Mouse (Mus musculus) frontal cortex, postnatal 14 days (tissue): ENCODE data around the gene Plcb3.
"Not testable (repeated sequence)": the region's sequence is repeated elsewhere in the genome, so short reads cannot be mapped to it uniquely, and the experiment has no call there.

Experiments
- DNase-seq, 2 experiments: peaks; one replicate each; pipeline ENCODE4 v3.0.0; 2022; ENCODE audit warnings: low spot score in 2 of 2

Gene Plcb3

DNA sequence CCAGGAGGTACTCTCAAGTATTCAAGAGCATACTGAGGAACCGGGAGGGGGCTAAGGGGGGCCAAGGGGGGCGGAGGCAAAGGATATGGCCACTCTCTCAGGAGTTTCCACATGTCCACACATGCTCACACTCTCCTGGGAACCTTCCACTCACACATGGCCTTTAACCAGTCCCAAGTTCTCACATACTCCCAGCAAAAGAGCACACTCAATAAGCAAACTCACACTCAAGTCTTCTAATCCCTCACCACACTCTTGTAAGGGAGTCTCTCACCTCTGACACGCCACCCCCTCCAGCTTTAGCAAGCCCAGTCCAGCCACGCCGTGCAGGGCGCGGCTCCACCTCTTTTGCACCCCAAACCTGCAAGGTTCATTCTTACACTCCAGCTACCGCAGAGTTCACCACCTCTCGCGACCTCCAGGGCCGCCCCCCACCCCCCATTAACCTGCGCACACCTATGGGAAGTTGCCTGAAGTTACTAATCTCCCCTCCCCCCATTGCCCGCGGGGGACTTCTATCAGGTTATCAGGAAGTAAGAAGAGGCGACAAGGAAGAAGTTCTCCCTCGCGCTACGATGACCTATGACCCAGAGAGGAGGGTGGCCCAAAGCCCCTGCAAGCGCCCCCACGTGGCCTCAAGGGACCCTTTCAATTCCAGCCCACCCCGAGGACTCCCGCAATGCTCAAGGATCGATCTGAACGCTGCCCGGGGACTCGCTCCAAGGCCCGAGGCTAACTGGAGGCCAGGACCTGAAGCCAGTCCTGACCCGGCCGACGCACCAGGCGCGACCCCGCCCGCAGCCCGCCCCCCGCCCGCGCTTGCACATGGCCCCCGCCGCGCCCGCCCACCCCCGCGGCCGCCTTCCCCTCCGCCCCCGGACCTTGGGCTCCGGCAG lies 55.3 kb downstream of the Plcb3 start:
- DNase-seq: peak in 1 of 2 experiments; percentile 64

DNA sequence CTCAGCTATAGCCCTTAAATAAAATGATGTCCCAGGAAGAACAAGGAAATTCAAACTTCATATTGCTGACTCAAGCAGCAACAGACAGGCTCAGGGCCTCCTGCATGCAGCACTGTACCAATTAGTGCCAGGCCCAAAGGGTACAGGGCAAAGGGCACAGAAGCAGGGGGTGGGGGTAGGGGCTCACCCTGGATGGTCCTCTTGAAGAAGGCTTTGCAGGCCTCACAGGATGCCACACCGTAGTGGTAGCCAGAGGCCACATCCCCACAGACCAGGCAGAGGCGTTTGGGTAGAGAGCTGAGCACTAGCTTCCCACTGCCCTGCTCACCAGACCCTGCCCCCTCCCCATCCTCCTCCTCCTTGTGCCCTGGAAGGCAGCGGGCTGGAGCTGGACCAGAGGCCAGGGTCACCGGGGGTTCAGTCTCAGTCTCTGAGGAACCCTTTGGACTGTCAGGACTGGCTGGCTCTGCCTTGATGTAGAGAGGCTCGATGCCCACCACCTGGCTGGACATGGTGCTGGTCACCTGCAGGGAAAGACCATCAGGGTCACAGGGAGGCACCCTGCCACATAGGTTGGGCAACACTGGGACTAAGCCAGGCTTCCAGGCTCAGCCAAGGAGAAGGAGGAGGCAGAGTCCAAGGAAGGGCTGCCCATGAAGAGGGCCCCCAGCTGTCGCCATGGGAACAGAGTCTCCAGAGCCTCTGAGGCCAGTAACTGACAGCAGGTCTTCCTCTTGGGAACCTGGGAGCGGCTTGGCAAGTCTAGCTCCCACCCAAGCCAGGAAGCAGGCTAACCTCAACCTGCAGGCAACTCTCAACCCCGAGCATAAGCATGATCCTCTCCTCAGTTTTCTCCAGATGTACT lies 56.2 kb downstream of the Plcb3 start:
- DNase-seq: no peak

DNA sequence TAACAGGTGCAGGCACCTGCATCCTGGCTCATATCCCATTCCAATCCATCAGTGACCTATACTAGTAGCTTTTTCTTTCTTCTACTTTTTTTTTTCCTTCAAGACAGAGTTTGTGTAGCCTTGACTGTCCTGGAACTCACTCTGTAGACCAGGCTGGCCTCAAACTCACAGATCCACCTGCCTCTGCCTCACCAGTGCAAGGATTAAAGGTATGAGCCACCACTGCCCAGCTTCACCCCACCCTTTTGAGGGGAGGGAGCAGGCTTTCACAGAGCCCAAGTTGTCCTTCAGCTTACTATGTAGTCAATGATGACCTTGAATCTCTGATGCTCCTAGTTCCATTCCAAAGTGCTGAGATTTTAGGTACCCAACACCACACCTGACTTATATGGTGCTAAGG lies 56.8 kb downstream of the Plcb3 start:
- no peak for DNase-seq

DNA sequence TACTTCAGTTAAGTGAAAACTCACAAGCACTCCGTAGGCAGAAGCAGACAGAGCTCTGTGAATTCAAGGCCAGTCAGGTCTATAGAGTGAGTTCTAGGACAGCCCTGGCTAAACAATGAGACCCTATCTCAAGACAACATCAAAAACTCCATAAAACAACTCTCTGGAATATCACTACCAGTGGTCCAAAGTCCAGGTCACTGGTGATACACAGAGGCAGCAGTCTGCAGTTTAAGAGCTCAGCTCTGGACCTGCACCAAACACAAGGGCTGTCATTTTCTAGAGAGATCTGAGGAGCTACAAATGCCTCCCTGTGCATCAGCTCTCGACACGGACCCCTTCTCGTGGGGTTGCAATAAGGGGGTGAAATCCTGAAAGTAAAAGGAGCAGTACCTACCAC lies 57.9 kb downstream of the Plcb3 start:
- no peak for DNase-seq

DNA sequence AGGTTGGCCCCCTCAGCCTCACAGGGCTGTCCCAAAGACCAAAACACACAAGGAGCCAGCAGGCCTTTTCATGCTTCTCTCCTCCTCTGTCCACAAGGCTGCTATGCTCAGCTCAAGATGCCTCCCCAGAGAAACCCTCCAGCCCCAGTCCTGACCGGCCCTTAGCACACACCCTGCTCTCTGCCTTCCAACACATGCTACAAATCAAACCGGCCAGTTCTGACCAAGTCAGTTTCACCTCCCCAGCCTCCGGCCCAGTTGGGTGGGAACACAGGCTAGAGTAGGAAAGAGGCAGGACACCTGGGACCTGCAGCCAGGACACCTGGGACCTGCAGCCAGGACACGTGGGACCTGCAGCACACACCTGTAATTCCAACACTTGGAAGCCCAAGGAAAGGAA lies 59.8 kb downstream of the Plcb3 start:
- no peak for DNase-seq

DNA sequence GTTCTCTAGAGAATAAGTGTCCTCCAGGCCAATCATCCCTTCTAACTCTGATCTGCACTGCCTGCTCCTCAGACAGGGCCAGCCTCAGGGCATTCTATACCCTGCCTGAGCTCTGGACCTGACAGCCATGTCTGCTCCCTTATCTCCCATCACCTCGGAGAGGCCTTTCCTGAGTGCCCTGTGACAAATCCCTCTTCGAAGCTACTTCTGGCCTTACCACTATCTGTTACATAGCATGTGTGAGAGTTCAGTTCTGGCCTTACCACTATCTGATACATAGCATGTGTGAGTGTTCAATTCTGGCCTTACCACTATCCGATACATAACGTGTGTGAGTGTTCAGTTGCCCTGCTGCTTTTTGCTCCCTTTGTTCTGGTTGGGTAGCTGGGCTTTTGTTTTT lies 61.0 kb downstream of the Plcb3 start:
- no peak for DNase-seq

DNA sequence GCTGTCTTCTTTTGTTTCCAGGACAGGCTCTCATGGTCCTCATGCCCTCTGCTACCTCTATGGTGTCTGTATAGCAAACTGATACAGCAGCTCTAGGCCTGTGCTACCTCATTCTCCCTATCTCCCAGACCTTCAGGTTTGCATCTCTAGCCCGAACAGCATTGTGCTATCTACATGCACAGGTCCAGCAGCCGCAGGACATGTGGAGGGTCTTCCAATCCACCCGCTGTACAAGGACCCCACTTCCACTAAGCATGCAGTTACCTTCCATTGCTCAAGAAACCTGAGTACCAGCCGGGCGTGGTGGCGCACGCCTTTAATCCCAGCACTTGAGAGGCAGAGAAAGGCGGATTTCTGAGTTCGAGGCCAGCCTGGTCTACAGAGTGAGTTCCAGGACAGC lies 61.7 kb downstream of the Plcb3 start:
- DNase-seq: no peak

DNA sequence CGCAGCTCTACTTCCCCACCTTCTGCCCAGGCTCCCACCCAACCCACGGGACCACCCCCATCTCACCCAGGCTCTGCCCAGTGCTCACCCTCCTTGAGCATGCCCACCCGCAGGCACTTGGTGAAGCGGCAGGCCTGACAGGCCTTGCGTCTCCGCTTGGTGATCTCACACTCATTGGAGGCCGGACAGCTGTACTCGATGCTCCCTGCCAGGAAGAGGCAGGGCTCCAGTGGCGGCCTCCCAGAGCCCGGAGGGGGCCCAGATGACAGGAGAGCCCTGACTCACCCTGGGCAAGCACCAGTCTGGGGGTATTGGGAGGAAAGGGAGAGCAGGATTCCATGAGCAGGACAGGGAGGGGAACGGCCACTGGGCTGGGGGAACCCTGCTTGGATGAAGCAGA lies 62.3 kb downstream of the Plcb3 start:
- no peak for DNase-seq

DNA sequence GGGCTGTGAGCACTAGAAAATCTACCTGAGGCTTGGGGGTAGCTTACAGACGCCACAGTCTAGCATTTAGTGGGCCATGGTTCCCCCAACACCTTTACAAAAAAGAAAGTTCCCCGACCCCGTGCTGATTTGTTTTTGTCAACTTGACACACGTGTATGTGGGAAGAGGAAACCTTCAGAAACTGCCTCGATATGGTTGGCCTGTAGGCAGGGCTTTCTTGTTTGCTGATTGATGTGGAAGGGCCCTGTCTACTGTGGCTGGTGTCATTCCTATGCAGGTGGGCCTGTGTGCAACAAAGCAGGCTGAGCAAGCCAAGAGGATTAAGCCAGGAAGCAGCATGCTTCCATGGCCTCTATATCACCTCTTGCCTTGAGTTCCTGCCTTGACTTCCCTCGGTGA lies 63.2 kb downstream of the Plcb3 start:
- DNase-seq: no peak

DNA sequence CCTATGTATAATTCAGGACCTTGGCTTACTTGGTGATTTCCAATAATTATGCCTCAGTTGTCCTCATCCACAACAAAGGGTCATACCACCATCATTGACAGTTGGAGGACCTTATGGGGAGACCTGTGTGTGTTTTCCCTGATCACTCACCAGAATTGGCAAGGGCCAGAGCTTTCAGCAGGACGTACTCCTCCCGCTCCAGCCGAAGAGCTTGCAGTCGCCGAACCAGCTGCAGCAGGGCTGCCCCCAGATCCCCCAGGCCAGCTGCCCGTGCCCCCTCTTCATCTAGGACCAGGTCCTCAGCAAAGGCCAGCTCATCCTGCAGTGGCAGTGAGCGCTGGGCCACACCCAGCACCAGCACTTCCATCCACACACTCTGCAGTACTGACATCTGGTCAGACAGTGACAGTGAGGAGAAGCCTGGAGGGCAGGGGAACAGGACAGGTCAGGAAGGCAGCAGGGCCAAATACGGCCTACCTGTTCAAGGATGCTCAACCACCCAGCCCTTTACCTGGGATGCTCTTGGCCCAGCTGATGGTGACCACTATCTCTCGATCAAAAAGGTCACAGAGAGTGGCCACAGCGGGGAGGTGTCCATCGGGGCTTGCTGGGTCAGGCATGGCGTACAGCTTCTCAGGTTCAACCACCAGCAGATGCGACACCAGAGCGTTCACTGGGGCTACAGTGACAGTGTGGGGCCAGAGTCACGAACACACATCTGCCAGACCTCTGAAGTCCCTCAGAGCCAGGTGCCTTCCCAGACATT lies 63.9 kb downstream of the Plcb3 start:
- DNase-seq: no peak

DNA sequence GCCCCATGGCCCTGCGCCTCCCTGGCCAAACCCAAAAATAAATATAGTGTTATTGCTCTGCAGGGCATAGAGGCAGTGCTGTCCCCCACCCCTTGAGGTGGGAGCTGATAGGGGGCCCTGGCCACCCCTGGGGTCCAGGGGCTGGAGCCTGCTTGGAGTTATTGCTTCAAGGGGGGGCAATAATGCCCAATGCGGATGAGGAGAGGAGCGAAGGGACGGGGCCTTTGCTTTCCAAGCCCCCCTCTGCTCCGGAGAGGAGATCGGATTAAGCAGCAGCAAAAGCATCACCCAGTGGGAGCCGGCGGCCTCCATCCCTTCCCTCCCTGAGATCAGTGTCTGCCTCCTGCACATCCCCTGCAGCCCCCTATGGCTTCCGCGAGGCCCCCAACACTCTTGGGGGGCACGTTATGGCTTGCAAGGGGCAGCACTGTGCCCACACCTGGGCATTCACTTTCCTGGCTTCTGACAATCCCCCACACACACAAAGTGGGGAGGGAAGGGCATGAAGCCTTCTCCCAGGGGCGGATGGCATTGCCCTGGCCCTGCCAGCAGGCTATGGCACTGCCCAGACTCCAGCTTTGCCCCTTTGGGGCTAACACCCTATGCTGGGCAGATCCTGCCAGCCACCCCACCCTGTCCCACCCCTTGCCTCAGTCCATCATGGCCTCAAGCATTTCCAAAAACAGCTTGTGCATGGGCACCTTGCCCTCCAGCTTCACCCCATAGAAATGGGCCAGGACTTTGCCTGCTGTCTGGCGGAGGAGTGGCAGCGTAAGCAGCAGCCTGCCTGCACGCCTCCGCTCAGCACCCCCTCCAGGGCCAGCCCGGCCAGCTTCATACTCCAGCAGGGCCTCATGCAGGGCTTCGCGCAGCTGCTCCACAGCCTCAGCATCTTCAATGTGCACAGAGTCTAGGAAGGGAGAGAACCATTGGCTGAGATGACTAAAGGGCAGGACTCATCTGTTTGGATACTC lies 64.9 kb downstream of the Plcb3 start:
- DNase-seq: no peak

DNA sequence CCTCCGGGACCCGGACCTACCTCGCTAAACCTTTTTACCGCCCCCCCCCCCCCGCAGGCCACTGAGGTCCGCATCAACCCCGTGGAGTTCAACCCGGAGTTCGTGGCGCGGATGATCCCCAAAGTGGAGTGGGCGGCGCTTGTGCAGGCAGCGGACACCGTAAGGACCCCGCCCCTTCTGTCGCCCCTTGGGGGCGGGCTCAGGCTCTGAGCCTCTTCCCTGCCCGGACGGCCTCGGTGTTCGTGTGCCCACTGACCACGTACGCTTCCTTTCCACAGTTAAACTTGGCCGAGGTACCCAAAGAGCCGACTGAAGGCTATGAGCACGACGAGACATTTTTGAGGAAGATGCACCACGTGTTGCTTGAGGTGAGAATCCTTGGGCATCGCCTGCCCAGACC lies 66.0 kb downstream of the Plcb3 start:
- DNase-seq: not testable (repeated sequence)

DNA sequence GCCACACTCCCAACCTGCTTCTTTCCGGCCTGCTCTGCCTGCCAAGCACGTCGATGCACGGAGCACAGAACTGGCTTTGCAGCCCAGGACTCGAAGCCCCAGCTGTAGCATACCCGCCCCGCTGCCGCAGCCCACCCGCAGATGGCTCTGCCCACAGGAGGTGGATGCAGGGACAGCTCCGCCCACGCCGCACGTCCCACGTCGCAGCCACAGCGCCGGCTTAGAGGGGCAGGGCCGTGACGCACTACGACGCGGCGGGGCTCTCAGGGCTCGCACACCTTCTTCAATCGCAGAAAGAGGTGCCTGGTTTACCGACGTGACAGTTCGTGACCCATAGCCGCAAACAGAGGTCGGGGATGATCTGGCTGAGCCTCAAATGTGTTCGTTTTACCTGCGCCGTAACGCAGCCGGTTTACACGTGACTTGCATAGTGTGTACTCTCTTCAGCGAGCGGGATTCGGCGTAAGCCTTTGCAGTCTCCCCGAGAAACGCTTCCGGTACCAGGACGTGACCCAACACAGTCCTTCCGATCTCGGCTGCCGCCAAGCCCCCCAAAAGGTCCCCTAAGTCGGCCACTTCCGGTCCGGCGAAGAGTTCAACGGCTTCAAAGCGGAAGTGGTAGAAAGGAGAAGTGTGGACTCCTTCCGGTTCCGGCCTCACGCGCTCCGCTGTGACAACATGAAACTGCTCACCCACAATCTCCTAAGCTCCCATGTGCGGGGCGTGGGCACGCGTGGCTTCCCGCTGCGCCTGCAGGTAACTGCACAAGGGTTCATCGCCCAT lies 66.6 kb downstream of the Plcb3 start, which contains the start of the genes Trmt112 and Prdx5:
Gene Trmt112, plus strand, starts transcription at position 192 of the 783 bp plus-strand sequence.
Gene Prdx5, minus strand, starts transcription at position 600 of the 783 bp plus-strand sequence.
- peak; percentile 89 to 93 for DNase-seq

DNA sequence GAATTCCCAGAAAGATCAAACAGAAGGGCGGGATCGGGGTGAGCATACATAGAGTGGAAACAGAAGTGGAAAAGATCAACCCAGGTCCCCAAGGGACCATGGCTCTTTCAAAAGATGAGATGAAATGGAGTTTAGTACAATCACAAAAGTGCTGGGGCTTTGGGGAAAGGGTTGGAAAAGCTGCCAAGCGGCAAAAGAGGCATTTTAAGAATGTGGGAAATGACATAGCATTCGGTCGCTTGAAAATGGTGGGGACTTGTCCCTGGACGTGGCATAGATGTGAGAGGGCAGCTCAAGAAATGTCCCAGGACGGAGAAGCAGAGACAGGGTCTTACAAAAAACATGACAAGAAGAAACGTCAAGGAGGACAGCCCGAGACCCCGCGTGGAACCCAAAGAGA lies 67.2 kb downstream of the Plcb3 start:
- no peak for DNase-seq

DNA sequence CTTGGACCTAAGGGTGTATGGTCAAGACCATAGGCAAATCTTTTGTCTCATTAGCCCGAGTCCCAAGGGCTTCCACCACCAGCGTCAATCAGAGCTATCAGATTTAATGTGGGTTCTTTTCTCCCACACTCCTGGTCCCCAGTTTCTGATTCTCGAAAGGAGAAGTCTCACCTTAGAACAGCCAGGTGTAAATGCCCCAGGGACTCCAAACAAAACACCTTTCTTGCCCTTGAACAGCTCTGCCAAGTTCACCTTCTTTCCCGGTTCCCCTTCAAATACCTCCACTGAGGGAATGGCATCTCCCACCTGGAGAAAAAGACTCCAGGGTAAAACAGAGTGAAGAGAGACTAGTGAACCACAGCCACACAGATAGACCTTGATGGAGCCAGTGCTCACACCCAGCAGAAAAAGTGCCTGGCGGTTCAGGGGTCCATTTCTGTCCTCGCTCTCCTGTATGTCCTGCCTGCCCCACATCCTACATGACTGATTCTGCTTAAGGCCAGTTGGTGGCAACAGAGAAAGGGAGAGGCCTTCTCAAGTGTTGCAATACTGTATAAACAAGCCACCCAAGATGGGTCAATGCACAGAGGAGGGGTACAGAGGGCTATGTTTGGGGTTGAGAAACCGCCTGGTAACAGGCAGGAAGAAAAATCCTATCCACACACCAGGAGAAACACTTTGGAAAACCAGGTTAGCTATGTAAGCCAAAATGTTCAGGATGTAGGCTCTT lies 68.3 kb downstream of the Plcb3 start:
- DNase-seq: no peak

DNA sequence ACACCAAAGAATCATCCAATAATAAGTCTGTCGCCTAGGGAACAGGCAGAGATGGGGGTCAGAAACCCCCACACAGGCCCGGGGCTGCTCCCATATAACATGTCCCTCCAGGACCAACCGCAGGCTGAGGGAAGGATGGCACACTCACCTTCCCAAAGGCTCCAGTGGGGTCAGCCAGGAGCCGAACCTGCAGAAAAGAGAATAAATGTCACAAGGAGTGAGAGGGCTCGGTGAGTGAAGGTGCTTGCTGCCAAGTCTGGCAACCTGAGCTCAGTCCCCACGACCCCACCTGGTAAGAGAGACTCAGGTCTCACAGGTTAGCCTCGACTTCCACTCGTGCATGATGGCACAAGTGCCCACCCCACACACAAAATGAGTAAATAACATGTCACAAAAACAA lies 69.2 kb downstream of the Plcb3 start:
- no peak for DNase-seq

DNA sequence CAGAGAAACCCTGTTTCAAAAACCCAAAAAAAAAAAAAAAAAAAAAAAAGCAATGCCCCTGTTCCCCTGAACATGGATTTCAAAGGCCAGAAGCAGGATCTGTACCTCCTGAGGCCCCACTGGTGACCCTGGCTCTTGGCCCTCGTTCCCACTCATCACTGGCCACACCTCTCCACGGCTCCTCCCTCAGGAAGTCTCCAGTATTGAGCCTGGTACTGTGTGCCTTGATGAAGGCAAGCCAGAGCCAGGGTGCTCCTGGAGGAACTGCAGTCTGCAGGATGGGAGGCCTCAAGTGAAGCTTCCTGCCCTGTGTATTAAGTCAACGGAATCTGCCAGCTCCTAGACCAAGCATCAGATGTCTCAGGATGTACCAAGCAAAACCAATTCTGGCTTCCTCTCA lies 70.1 kb downstream of the Plcb3 start:
- DNase-seq: no peak

DNA sequence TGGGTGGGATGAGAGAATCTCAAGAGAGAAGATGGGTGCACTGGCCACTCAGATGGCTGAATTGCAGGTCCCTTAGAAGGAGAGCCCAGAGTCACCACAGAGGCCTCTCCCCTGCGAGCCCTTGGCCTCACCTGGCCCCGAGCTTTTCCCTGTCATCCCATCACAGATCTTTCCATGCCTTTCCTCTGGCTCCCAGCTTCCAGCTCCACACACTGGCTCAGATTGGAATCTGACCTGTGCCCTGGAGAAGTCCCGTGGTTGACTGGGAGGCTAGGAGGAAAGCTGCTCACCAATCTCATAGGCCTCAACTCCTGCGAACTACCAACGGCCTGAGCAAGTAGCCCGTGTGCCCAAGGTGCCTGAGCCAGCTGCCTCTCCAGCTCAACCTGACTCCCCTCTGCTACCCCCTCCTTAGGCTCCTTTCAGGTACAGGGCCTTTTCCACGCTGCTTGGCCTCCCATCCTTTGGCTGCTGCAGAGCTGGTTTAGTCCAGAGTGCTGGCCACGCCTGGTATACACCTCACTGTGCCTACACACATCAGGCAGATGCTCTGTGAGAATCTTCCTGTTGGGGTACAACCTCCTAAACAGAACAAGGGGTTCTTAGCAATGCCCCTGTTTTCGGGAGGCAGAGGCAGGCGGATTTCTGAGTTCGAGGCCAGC lies 70.6 kb downstream of the Plcb3 start:
- no peak for DNase-seq

DNA sequence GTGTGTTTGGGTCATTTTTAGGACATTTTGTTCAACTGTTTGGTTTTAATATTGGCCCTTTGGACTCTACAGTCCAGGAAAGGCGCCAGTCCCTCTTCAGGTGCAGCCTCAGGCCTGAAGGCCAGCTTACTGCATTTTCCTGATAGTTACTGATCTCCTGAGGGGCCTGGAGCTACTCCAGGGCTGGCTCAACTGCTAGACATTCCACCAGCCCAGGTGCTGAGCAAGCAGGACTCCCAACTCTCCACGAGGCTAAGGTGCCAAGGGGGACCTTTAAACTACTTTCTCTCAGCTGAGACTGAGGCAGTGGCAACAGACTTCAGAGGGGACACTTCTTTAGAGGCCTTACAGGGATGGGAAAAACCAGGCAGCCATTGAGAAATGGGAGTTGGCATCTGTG lies 71.4 kb downstream of the Plcb3 start:
- no peak for DNase-seq
